In genomic region chr3:124908925-124909324, GRCm38 (mm10) we compare ENCODE assay signal across 23 mouse cellular contexts.
A peak's percentile ranks its signal among the peaks of the same experiment; 100 is the strongest.
DNase-seq lines count a peak whose midpoint lies in the region; ATAC-seq and TF ChIP-seq lines count a peak whose summit lies in the region.
"Had no signal": no experiment of that assay in that cellular context is flagged by ENCODE, and none has a peak within 500 bp of the region (broad histone marks: within the 10 kb centered on the region; RNA-seq: fewer than 3 reads in every experiment).

No protein-coding gene starts in this region.

- no peaks in the 10 kb centered on the region for H3K9me3 ChIP-seq in embryonic facial prominence, embryonic 14.5 days (ENCODE audit: control insufficient read depth, low read length)
- H3K9me3 ChIP-seq in embryonic facial prominence, embryonic 10.5 days, result no peaks in the 10 kb centered on the region
- no peaks in the 10 kb centered on the region for H3K9me3 ChIP-seq in midbrain, postnatal 0 days (ENCODE audit: low read length)
- H3K9me3 ChIP-seq: embryonic facial prominence, embryonic 12.5 days; embryonic facial prominence, embryonic 15.5 days; forebrain, embryonic 10.5 days; forebrain, embryonic 12.5 days had no signal

- no peak for ATAC-seq in embryonic facial prominence, embryonic 14.5 days (ENCODE audit: low read depth)
- no peak for ATAC-seq in midbrain, postnatal 0 days (ENCODE audit: low FRiP score)
- ATAC-seq: forebrain, embryonic 14.5 days; forebrain, embryonic 16.5 days had no signal

- no peaks in the 10 kb centered on the region for H3K27me3 ChIP-seq in embryonic facial prominence, embryonic 14.5 days (replicated peaks; ENCODE audit: control insufficient read depth, insufficient read depth, low read length)
- H3K27me3 ChIP-seq in embryonic facial prominence, embryonic 10.5 days (replicated peaks; ENCODE audit: low read depth, poor library complexity, severe bottlenecking), result no peaks in the 10 kb centered on the region
- H3K27me3 ChIP-seq in C2C12 (ENCODE audit: control insufficient read depth, insufficient read depth, insufficient read length), result no peaks in the 10 kb centered on the region
- no peaks in the 10 kb centered on the region for H3K27me3 ChIP-seq in midbrain, postnatal 0 days (ENCODE audit: insufficient read depth, low read length)
- H3K27me3 ChIP-seq: embryonic facial prominence, embryonic 12.5 days; embryonic facial prominence, embryonic 15.5 days; forebrain, embryonic 12.5 days had no signal

- H3K79me3 ChIP-seq in C2C12 (ENCODE audit: low read depth), result no peaks in the 10 kb centered on the region

- H3K4me1 ChIP-seq in embryonic facial prominence, embryonic 14.5 days (ENCODE audit: control insufficient read depth, insufficient read depth, low read length), result no peaks in the 10 kb centered on the region
- H3K4me1 ChIP-seq in embryonic facial prominence, embryonic 10.5 days, result no peaks in the 10 kb centered on the region
- H3K4me1 ChIP-seq in midbrain, postnatal 0 days (ENCODE audit: insufficient read depth, low read length), result no peaks in the 10 kb centered on the region
- H3K4me1 ChIP-seq: embryonic facial prominence, embryonic 12.5 days; embryonic facial prominence, embryonic 15.5 days; forebrain, embryonic 10.5 days; forebrain, embryonic 12.5 days had no signal

- no peak overlapping the region for H3ac ChIP-seq in C2C12 (ENCODE audit: control insufficient read depth, insufficient read length, low read depth)

- no peak for TF ChIP-seq CTCF in C2C12 (IDR thresholded peaks at IDR 0.05; ENCODE audit: control insufficient read depth, insufficient read depth, insufficient read length)
- no peak for TF ChIP-seq CTCF in midbrain, postnatal 0 days (IDR thresholded peaks at IDR 0.05)

- no peak overlapping the region for H3K9ac ChIP-seq in embryonic facial prominence, embryonic 14.5 days (ENCODE audit: low read depth, low read length)
- H3K9ac ChIP-seq in midbrain, postnatal 0 days (replicated peaks; ENCODE audit: low read length, poor library complexity, severe bottlenecking), result no peak overlapping the region
- H3K9ac ChIP-seq: embryonic facial prominence, embryonic 12.5 days; embryonic facial prominence, embryonic 15.5 days; forebrain, embryonic 12.5 days had no signal

- no peaks in the 10 kb centered on the region for H3K36me3 ChIP-seq in embryonic facial prominence, embryonic 14.5 days (ENCODE audit: control insufficient read depth, insufficient read depth, low read length)
- H3K36me3 ChIP-seq in embryonic facial prominence, embryonic 10.5 days (replicated peaks), result no peaks in the 10 kb centered on the region
- H3K36me3 ChIP-seq in C2C12 (ENCODE audit: control insufficient read depth, insufficient read depth), result no peaks in the 10 kb centered on the region
- no peaks in the 10 kb centered on the region for H3K36me3 ChIP-seq in midbrain, postnatal 0 days (ENCODE audit: insufficient read depth, low read length)
- H3K36me3 ChIP-seq: embryonic facial prominence, embryonic 12.5 days; embryonic facial prominence, embryonic 15.5 days; forebrain, embryonic 10.5 days; forebrain, embryonic 12.5 days had no signal

- no peak overlapping the region for H3K4me3 ChIP-seq in embryonic facial prominence, embryonic 14.5 days (ENCODE audit: low read depth, low read length)
- no peak overlapping the region for H3K4me3 ChIP-seq in embryonic facial prominence, embryonic 10.5 days
- no peak overlapping the region for H3K4me3 ChIP-seq in C2C12 (ENCODE audit: insufficient read depth, poor library complexity, severe bottlenecking)
- no peak overlapping the region for H3K4me3 ChIP-seq in midbrain, postnatal 0 days (ENCODE audit: low read depth, low read length)
- H3K4me3 ChIP-seq: embryonic facial prominence, embryonic 12.5 days; embryonic facial prominence, embryonic 15.5 days; erythroblast, embryonic 14.5 days; forebrain, embryonic 10.5 days; forebrain, embryonic 12.5 days had no signal

- peak; percentile 23 for DNase-seq in embryonic facial prominence, embryonic 14.5 days (ENCODE audit: low spot score)
- no peak for DNase-seq in embryonic facial prominence, embryonic 10.5 days (ENCODE audit: low spot score)
- DNase-seq in mesoderm, embryonic 11.5 days (ENCODE audit: low read depth, low spot score), result peak; percentile 12
- no peak for DNase-seq in midbrain, postnatal 0 days (ENCODE audit: low spot score)
- DNase-seq: adrenal gland, adult 2 months; adrenal gland, postnatal 10 days; adrenal gland, postnatal 25 days; B cell, adult 2 months; cerebellum, adult 11 months; cerebellum, adult 18-20 months; cerebellum, adult 8-10 months; cerebellum, adult 9-11 months; cerebellum, postnatal 14 days; cerebellum, postnatal 36 days; embryo, embryonic 11 days had no signal

- no peak overlapping the region for H3K4me2 ChIP-seq in embryonic facial prominence, embryonic 14.5 days (ENCODE audit: low read depth, low read length)
- no peak overlapping the region for H3K4me2 ChIP-seq in midbrain, postnatal 0 days (ENCODE audit: low read depth, low read length, poor library complexity, severe bottlenecking)
- H3K4me2 ChIP-seq: embryonic facial prominence, embryonic 12.5 days; embryonic facial prominence, embryonic 15.5 days; forebrain, embryonic 12.5 days had no signal

- no peaks in the 10 kb centered on the region for H3K79me2 ChIP-seq in C2C12 (ENCODE audit: control insufficient read depth, insufficient read depth)

- H3K27ac ChIP-seq in embryonic facial prominence, embryonic 14.5 days (replicated peaks; ENCODE audit: low read depth, low read length), result no peak overlapping the region
- H3K27ac ChIP-seq in embryonic facial prominence, embryonic 10.5 days (replicated peaks), result no peak overlapping the region
- H3K27ac ChIP-seq in midbrain, postnatal 0 days (ENCODE audit: low read depth, low read length), result no peak overlapping the region
- H3K27ac ChIP-seq: embryonic facial prominence, embryonic 12.5 days; embryonic facial prominence, embryonic 15.5 days; forebrain, embryonic 10.5 days; forebrain, embryonic 12.5 days had no signal

- WGBS in embryonic facial prominence, embryonic 14.5 days, result 79% methylated on average over 4 of the region's 4 CpGs
- 87% methylated on average over 4 of the region's 4 CpGs for WGBS in embryonic facial prominence, embryonic 10.5 days
- 74% methylated on average over 4 of the region's 4 CpGs for WGBS in midbrain, postnatal 0 days

TF ChIP-seq in C2C12, 6 proteins besides CTCF, POLR2A, EP300 and RAD21:
- TF ChIP-seq FOSL1 (IDR thresholded peaks at IDR 0.05; ENCODE audit: insufficient read depth, low read length, poor library complexity, severe bottlenecking), result no peak
- peak; percentile 33 for TF ChIP-seq MYOD1 (IDR thresholded peaks at IDR 0.05; ENCODE audit: control insufficient read depth, insufficient read length, low read depth)
- TF ChIP-seq CEBPB (IDR thresholded peaks at IDR 0.05; ENCODE audit: low read depth), result no peak
- TF ChIP-seq USF1 (IDR thresholded peaks at IDR 0.05; ENCODE audit: low read depth), result no peak
- no peak for TF ChIP-seq MYOG (IDR thresholded peaks at IDR 0.05; ENCODE audit: control insufficient read depth, extremely low read depth, insufficient read length)

Comparison
In these comparisons a context has a peak if more than half of its experiments do, and no peak if none do; other contexts are left out.
1. DNase-seq: peak in embryonic facial prominence, embryonic 14.5 days (single experiment) and mesoderm, embryonic 11.5 days (single experiment); none in embryonic facial prominence, embryonic 10.5 days (single experiment) and midbrain, postnatal 0 days (single experiment).